Mouse (Mus musculus) spleen, adult 2 months (tissue): Measurements from ENCODE around the gene 4930519G04Rik.
"Not testable (repeated sequence)": the region's sequence is repeated elsewhere in the genome, so short reads cannot be mapped to it uniquely, and the experiment has no call there.

Source experiments
- CTCF ChIP-seq: fragments of 200-500 bp; IDR thresholded peaks from 2 replicates; pipeline ENCODE4 v1.5.1; 2011; ENCODE audit warnings: mild to moderate bottlenecking, inconsistent platforms; ENCODE audit not compliant: insufficient read depth, insufficient read length, insufficient replicate concordance; ENCODE audit errors: extremely low read depth
- POLR2A ChIP-seq: fragments of 200-500 bp; IDR thresholded peaks from 2 replicates; pipeline ENCODE4 v1.6.1; 2011; ENCODE audit warnings: low read depth, low read length, inconsistent platforms

- not testable (repeated sequence) for TF ChIP-seq CTCF, POLR2A
These were observed 63.9 kb downstream of the 4930519G04Rik start for GRCm38 (mm10) chr5:114917357-114917756.
